Mouse (Mus musculus): ENCODE results near the gene Grsf1. TPM values are rescaled to one million over a fixed set of nuclear protein-coding genes. Genes with fewer than 3 reads are reported as not detected.
A peak's percentile ranks its signal among the peaks of the same experiment; 100 is the strongest.

Grsf1 gene
- 58.4 and 60.7 TPM in 2 replicates for polyA plus RNA-seq (2012; rRNA removed)

GRCm38 (mm10) chr5:88675443-88676387 is at the start of gene Grsf1:
Gene Grsf1, minus strand, starts transcription at chr5:88676171.
- Histone ChIP-seq H3K4me3 (ENCODE audit: insufficient read depth, low read depth, low read length) (peak within 1 kb of the TSS; percentile 60), H3K36me3 (ENCODE audit: control insufficient read depth, insufficient read depth, low read length) (peaks cover 1% of the 10 kb centered on the region), H3K4me1 (ENCODE audit: control insufficient read depth, insufficient read depth, low read length) (peaks cover 8% of the 10 kb centered on the region), H3K27ac (ENCODE audit: insufficient read depth, low read depth, low read length) (peak within 1 kb of the TSS; percentile 61), H3K27me3 (replicated peaks; ENCODE audit: control insufficient read depth, insufficient read depth, low read length) (no peaks in the 10 kb centered on the region)
- peak; percentile 97 for DNase-seq
- TF ChIP-seq CTCF (conservative IDR thresholded peaks at IDR 0.05; ENCODE audit: insufficient read depth, insufficient read length, low read depth, low read length) (no peak), POLR2A (IDR thresholded peaks at IDR 0.05; ENCODE audit: low read depth, low read length) (peak; percentile 29)
- WGBS: under 1% methylated on average over 126 of the region's 127 CpGs

GRCm38 (mm10) chr5:88724030-88724429 is 48.1 kb upstream of the Grsf1 start:
- 53% methylated on average over 3 of the region's 3 CpGs for WGBS

GRCm38 (mm10) chr5:88722213-88722600 is 46.2 kb upstream of the Grsf1 start:
- TF ChIP-seq POLR2A (IDR thresholded peaks at IDR 0.05; ENCODE audit: low read depth, low read length) (no peak), CTCF (conservative IDR thresholded peaks at IDR 0.05; ENCODE audit: insufficient read depth, insufficient read length, low read depth, low read length) (no peak)
- Histone ChIP-seq H3K4me1 (ENCODE audit: control insufficient read depth, insufficient read depth, low read length) (peaks cover 15% of the 10 kb centered on the region; the same call in 1 of the 2 replicates), H3K27me3 (replicated peaks; ENCODE audit: control insufficient read depth, insufficient read depth, low read length) (no peaks in the 10 kb centered on the region), H3K4me3 (ENCODE audit: insufficient read depth, low read depth, low read length) (peak overlapping the region; percentile 92), H3K27ac (ENCODE audit: insufficient read depth, low read depth, low read length) (no peak overlapping the region), H3K36me3 (ENCODE audit: control insufficient read depth, insufficient read depth, low read length) (no peaks in the 10 kb centered on the region)
- WGBS: 18% methylated on average over 4 of the region's 4 CpGs
- DNase-seq: peak; percentile 51

More at GRCm38 (mm10) chr5:88724030-88724429, 48.1 kb upstream of the Grsf1 start:
- Histone ChIP-seq H3K27me3 (replicated peaks; ENCODE audit: control insufficient read depth, insufficient read depth, low read length) (no peaks in the 10 kb centered on the region), H3K4me1 (ENCODE audit: control insufficient read depth, insufficient read depth, low read length) (peaks cover 18% of the 10 kb centered on the region; the same call in 1 of the 2 replicates), H3K36me3 (ENCODE audit: control insufficient read depth, insufficient read depth, low read length) (no peaks in the 10 kb centered on the region), H3K4me3 (ENCODE audit: insufficient read depth, low read depth, low read length) (no peak overlapping the region), H3K27ac (ENCODE audit: insufficient read depth, low read depth, low read length) (no peak overlapping the region)
- no peak for DNase-seq
- TF ChIP-seq POLR2A (IDR thresholded peaks at IDR 0.05; ENCODE audit: low read depth, low read length): no peak
- no peak for TF ChIP-seq CTCF (conservative IDR thresholded peaks at IDR 0.05; ENCODE audit: insufficient read depth, insufficient read length, low read depth, low read length)

- WGBS: 2% methylated on average over 31 of the region's 31 CpGs
- Histone ChIP-seq H3K27me3 (replicated peaks; ENCODE audit: control insufficient read depth, insufficient read depth, low read length) (no peaks in the 10 kb centered on the region), H3K27ac (ENCODE audit: insufficient read depth, low read depth, low read length) (peak overlapping the region; percentile 73), H3K4me3 (ENCODE audit: insufficient read depth, low read depth, low read length) (peak overlapping the region; percentile 92), H3K36me3 (ENCODE audit: control insufficient read depth, insufficient read depth, low read length) (no peaks in the 10 kb centered on the region), H3K4me1 (ENCODE audit: control insufficient read depth, insufficient read depth, low read length) (peaks cover 15% of the 10 kb centered on the region; the same call in 1 of the 2 replicates)
- TF ChIP-seq POLR2A (IDR thresholded peaks at IDR 0.05; ENCODE audit: low read depth, low read length): no peak
- no peak for TF ChIP-seq CTCF (conservative IDR thresholded peaks at IDR 0.05; ENCODE audit: insufficient read depth, insufficient read length, low read depth, low read length)
- DNase-seq: peak; percentile 50
Observed at GRCm38 (mm10) chr5:88721565-88722212, 45.7 kb upstream of the Grsf1 start.

GRCm38 (mm10) chr5:88721003-88721475 is 45.1 kb upstream of the Grsf1 start:
- WGBS: 1% methylated on average over 38 of the region's 38 CpGs
- Histone ChIP-seq H3K27ac (ENCODE audit: insufficient read depth, low read depth, low read length) (peak overlapping the region; percentile 73), H3K4me1 (ENCODE audit: control insufficient read depth, insufficient read depth, low read length) (peaks cover 13% of the 10 kb centered on the region; the same call in 1 of the 2 replicates), H3K36me3 (ENCODE audit: control insufficient read depth, insufficient read depth, low read length) (no peaks in the 10 kb centered on the region), H3K4me3 (ENCODE audit: insufficient read depth, low read depth, low read length) (peak overlapping the region; percentile 92), H3K27me3 (replicated peaks; ENCODE audit: control insufficient read depth, insufficient read depth, low read length) (no peaks in the 10 kb centered on the region)
- DNase-seq: no peak
- TF ChIP-seq CTCF (conservative IDR thresholded peaks at IDR 0.05; ENCODE audit: insufficient read depth, insufficient read length, low read depth, low read length) (no peak), POLR2A (IDR thresholded peaks at IDR 0.05; ENCODE audit: low read depth, low read length) (no peak)

GRCm38 (mm10) chr5:88720116-88721002 is 44.4 kb upstream of the Grsf1 start, which contains the start of gene Mob1b:
Gene Mob1b, plus strand, starts transcription at chr5:88720855.
- no peaks in the 10 kb centered on the region for H3K36me3 ChIP-seq (ENCODE audit: control insufficient read depth, insufficient read depth, low read length)
- no peaks in the 10 kb centered on the region for H3K27me3 ChIP-seq (replicated peaks; ENCODE audit: control insufficient read depth, insufficient read depth, low read length)
- H3K4me3 ChIP-seq (ENCODE audit: insufficient read depth, low read depth, low read length): peak within 1 kb of the TSS; percentile 94
- H3K4me1 ChIP-seq (ENCODE audit: control insufficient read depth, insufficient read depth, low read length): peaks cover 12% of the 10 kb centered on the region; the same call in 1 of the 2 replicates
- H3K27ac ChIP-seq (ENCODE audit: insufficient read depth, low read depth, low read length): peak within 1 kb of the TSS; percentile 99
- under 1% methylated on average over 54 of the region's 54 CpGs for WGBS
- DNase-seq: peak; percentile 99
- TF ChIP-seq POLR2A (IDR thresholded peaks at IDR 0.05; ENCODE audit: low read depth, low read length) (peak; percentile 94), CTCF (conservative IDR thresholded peaks at IDR 0.05; ENCODE audit: insufficient read depth, insufficient read length, low read depth, low read length) (no peak)
